Mouse (Mus musculus) heart, embryonic 15.5 days (tissue): ENCODE results near the gene Fmr1nb. TPM values are rescaled to one million over a fixed set of nuclear protein-coding genes. Genes with fewer than 3 reads are reported as not detected.
"Not testable (repeated sequence)": the region's sequence is repeated elsewhere in the genome, so short reads cannot be mapped to it uniquely, and the experiment has no call there.

Source experiments
- ATAC-seq: fragments of 200-750 bp; cut with Nextera tagmentation; replicated peaks from 2 replicates; pipeline ENCODE4 v1.8.0; 2017; ENCODE audit warnings: low read depth, moderate TSS enrichment; ENCODE audit not compliant: insufficient number of reproducible peaks, insufficient read depth, low FRiP score
- H3K27ac ChIP-seq: fragments of 300-500 bp; sonication (generic); 2 replicates; pipeline ENCODE4 v1.5.1; 2015; ENCODE audit warnings: mild to moderate bottlenecking, inconsistent platforms
- H3K27me3 ChIP-seq: fragments of 300-500 bp; sonication (generic); 2 replicates; pipeline ENCODE4 v1.6.1; 2015; ENCODE audit warnings: inconsistent platforms
- H3K36me3 ChIP-seq: fragments of 300-500 bp; sonication (generic); 2 replicates; pipeline ENCODE4 v1.6.1; 2015; ENCODE audit warnings: mild to moderate bottlenecking, inconsistent platforms
- H3K4me1 ChIP-seq: fragments of 300-500 bp; sonication (generic); replicated peaks from 2 replicates; pipeline ENCODE4 v1.6.1; 2015; ENCODE audit warnings: inconsistent platforms
- H3K4me2 ChIP-seq: fragments of 300-500 bp; sonication (generic); 2 replicates; pipeline ENCODE4 v1.6.1; 2015; ENCODE audit warnings: inconsistent platforms, mild to moderate bottlenecking, moderate library complexity
- H3K4me3 ChIP-seq: fragments of 300-500 bp; sonication (generic); 2 replicates; pipeline ENCODE4 v1.5.1; 2015; ENCODE audit warnings: mild to moderate bottlenecking, inconsistent platforms
- H3K9ac ChIP-seq: fragments of 300-500 bp; sonication (generic); 2 replicates; pipeline ENCODE4 v1.6.1; 2015; ENCODE audit warnings: mild to moderate bottlenecking, inconsistent platforms
- H3K9me3 ChIP-seq: fragments of 300-500 bp; sonication (generic); replicated peaks from 2 replicates; pipeline ENCODE4 v1.6.1; 2016; ENCODE audit warnings: inconsistent platforms
- WGBS: fragments of 180-500 bp; shearing (Covaris S2); methylation state at CpG from one replicate; pipeline ENCODE4 v1.1.7; 2015; ENCODE audit warnings: mixed read lengths; 5-methylcytosine and 5-hydroxymethylcytosine counted together
- polyA plus RNA-seq: library from polyadenylated mRNA; unstranded; fragments of >200 nt; fragmentation: Nextera tagmentation; extraction: Ambion mirVana; gene quantifications from 2 replicates; pipeline ENCODE4 v1.2.1, GENCODE M21; 2015

The Fmr1nb gene
- polyA plus RNA-seq = 0.75 and 1.4 TPM in 2 replicates

DNA sequence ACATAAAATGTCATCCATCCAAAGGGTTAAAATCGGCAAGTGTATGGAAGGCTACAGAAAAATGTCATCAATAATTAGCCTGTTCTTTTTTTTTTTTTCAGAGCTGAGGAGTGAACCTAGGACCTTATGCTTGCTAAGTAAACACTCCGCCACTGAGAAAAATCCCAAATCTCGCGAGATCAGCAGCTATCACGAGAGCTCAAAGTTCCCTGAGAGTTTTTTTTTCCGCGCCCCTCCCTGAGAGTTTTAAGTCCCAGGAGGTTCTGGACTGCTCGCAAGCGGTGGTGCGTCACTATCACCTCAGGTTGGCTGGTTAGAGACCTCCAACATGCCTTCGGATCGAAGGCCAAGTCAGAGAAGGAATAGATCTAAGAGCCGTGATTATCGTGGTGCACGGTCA lies at the start of gene Fmr1nb:
Gene Fmr1nb (plus strand): TSS at position 234 of the 400 bp plus-strand sequence.
- Histone ChIP-seq H3K36me3 (no peaks in the 10 kb centered on the region), H3K9ac (no peak within 1 kb of the TSS), H3K9me3 (no peaks in the 10 kb centered on the region), H3K27ac (no peak within 1 kb of the TSS), H3K4me2 (no peak within 1 kb of the TSS), H3K27me3 (no peaks in the 10 kb centered on the region), H3K4me3 (no peak within 1 kb of the TSS), H3K4me1 (no peaks in the 10 kb centered on the region)
- ATAC-seq = no peak
- 76% methylated on average over 15 of the region's 15 CpGs for WGBS

DNA sequence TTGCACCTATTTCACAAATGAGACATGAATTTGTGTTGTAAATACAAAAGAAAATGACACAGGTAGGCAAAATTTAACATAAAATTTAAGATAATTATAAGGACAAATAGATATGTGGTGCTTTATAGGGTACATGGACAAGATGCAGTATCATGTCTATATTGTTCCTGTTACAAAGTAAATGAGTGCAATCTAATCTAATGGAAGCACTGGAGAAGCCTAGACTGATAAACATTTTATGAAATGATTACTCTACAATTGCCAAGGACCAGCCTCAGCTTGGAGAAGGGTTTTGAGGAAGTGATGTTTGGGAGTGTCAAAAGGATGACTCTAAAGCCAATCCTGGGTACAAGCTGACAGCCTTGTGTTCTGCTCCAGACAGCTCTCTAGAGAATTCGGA lies 24.7 kb upstream of the Fmr1nb start:
- H3K27me3 ChIP-seq = no peaks in the 10 kb centered on the region
- 75% methylated on average over 1 of the region's 1 CpGs for WGBS
- ATAC-seq = no peak
- no peak overlapping the region for H3K4me3 ChIP-seq
- no peak overlapping the region for H3K9ac ChIP-seq
- no peaks in the 10 kb centered on the region for H3K9me3 ChIP-seq
- no peak overlapping the region for H3K4me2 ChIP-seq
- H3K4me1 ChIP-seq = no peaks in the 10 kb centered on the region
- no peak overlapping the region for H3K27ac ChIP-seq
- no peaks in the 10 kb centered on the region for H3K36me3 ChIP-seq

DNA sequence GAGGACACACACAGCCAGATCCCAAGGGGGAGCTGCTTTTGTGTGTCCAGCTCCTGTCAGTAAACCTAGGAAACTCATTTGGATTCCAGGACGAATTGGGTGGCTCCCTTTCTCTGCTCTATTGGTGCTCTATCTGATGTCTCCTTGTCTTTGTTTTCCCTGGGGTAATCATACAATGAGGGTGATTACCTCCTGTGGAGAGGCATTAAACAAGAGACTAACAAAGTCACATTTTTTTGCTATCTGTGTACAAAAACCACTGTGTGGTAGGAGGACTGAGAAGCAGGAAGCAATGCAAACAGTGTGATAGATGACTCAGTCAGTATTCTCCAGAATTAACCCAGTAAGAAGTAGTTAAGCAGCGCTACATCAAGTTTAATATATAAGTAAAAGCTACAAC lies 21.6 kb upstream of the Fmr1nb start:
- WGBS = 47% methylated on average over 2 of the region's 2 CpGs
- no peaks in the 10 kb centered on the region for H3K36me3 ChIP-seq

DNA sequence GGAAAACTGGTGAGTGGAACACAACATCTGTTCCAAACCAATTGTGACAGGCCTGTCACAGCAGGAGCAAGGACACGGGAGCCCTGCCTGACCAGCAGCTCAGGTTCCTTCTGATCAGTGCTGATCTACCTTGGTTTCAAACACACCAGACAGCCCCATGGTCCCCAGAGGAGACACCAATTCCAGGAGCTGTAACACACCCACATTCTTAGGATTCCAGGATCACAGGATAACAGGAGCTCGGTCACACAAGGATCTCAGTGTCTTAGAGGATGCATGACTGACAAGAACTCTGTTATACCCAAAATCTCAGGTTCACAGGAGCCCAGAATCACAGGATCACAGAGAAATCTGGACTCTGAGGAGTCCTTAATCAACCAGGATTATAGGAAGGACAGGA lies 58.8 kb downstream of the Fmr1nb start:
- 30% methylated on average over 2 of the region's 2 CpGs for WGBS
- H3K4me1 ChIP-seq, H3K27me3 ChIP-seq, H3K9me3 ChIP-seq, ATAC-seq, H3K9ac ChIP-seq, H3K27ac ChIP-seq, H3K36me3 ChIP-seq: not testable (repeated sequence)
- H3K4me2 ChIP-seq = peak overlapping the region; percentile 51
- peak overlapping the region; percentile 39 for H3K4me3 ChIP-seq

More for the DNA sequence above, 21.6 kb upstream of the Fmr1nb start:
- H3K27ac ChIP-seq = no peak overlapping the region
- no peak for ATAC-seq
- no peak overlapping the region for H3K4me2 ChIP-seq
- no peaks in the 10 kb centered on the region for H3K27me3 ChIP-seq
- H3K4me1 ChIP-seq = no peaks in the 10 kb centered on the region
- no peaks in the 10 kb centered on the region for H3K9me3 ChIP-seq
- H3K9ac ChIP-seq = no peak overlapping the region
- H3K4me3 ChIP-seq = no peak overlapping the region

DNA sequence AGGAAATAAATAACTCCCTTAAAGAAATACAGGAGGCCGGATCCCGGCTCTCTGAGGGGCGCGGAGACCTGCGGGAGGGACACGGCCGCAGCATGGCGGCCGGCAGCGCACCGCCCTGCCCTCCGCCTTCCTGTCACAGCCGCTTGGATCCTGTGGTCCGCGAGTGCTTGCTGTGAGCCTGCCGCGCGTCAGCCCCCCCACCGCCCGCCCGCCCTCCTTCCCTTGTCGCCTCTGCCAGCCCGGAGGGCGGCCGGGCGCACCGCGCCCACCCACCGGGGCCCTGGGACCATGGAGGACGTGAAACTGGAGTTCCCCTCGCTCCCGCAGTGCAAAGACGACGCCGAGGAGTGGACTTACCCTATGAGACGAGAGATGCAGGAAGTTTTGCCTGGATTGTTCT lies 59.4 kb downstream of the Fmr1nb start, which contains the start of gene Gm14698:
Gene Gm14698 (plus strand): TSS at position 35 of the 400 bp plus-strand sequence.
- not testable (repeated sequence) for H3K27ac ChIP-seq, H3K36me3 ChIP-seq, H3K4me1 ChIP-seq, H3K27me3 ChIP-seq, H3K9ac ChIP-seq, H3K9me3 ChIP-seq
- ATAC-seq = peak; percentile 62
- H3K4me3 ChIP-seq = peak within 1 kb of the TSS; percentile 39
- peak within 1 kb of the TSS; percentile 51 for H3K4me2 ChIP-seq
- 6% methylated on average over 25 of the region's 36 CpGs for WGBS

DNA sequence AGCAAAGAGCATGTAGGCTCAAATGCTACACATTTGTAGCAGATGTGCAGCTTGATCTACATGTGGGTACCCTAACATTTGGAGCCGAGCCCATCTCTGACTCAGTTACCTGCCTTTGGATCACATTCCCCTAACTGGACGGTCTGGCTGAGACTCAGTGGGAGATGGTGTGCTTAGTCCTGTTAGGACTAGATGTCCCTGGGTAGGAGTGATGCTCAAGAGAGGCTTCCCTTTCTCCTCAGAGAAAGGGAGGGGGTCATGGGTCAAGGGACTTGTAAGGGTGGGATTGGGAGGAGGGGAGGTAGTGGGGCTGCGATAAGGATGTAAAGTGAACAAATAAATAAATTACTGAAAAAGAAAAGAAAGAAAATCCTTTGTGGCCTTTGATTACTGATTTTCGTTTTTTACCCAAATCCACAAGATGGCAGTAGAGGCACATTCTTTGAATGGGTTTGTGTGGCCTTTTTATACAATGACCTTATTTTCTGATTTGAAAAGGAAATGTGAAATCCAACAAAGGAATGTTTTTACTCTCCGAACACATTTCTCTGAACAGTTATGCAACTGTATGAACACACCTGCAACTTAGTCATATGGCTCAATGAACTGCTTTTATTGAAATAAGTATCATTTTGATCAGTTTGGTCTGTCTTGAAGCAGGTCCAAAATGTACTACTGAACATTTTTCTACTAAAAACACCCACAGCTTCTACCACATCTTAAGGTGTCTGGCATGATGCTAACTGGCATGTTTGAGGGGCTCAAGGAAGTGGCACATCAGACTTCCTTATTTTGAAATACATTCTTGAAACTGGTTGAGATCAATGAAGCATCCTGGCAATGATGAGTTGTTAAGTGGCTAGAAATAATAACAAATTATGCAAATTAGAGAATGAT lies 78.2 kb downstream of the Fmr1nb start:
- WGBS = 15% methylated on average over 5 of the region's 5 CpGs
- no peak for ATAC-seq

More for the DNA sequence above, 78.2 kb downstream of the Fmr1nb start:
- Histone ChIP-seq H3K4me2 (no peak overlapping the region), H3K27me3 (no peaks in the 10 kb centered on the region), H3K9me3 (no peaks in the 10 kb centered on the region), H3K9ac (no peak overlapping the region), H3K4me3 (no peak overlapping the region), H3K36me3 (no peaks in the 10 kb centered on the region), H3K27ac (no peak overlapping the region), H3K4me1 (no peaks in the 10 kb centered on the region)

Other genes with a start within 250 kb of the Fmr1nb start
- 36.4 and 37.5 TPM in 2 replicates for gene Fmr1, start 83.3 kb upstream of the Fmr1nb start, polyA plus RNA-seq
- 2.8 and 3.5 TPM in 2 replicates for gene Gm14698, start 59.3 kb downstream of the Fmr1nb start, polyA plus RNA-seq
- not detected in 2 replicates for gene Gm6812, start 131.2 kb downstream of the Fmr1nb start, polyA plus RNA-seq